Mouse (Mus musculus): ENCODE data around the gene Gpx8.
A peak's percentile ranks its signal among the peaks of the same experiment; 100 is the strongest.

Gene Gpx8

DNA sequence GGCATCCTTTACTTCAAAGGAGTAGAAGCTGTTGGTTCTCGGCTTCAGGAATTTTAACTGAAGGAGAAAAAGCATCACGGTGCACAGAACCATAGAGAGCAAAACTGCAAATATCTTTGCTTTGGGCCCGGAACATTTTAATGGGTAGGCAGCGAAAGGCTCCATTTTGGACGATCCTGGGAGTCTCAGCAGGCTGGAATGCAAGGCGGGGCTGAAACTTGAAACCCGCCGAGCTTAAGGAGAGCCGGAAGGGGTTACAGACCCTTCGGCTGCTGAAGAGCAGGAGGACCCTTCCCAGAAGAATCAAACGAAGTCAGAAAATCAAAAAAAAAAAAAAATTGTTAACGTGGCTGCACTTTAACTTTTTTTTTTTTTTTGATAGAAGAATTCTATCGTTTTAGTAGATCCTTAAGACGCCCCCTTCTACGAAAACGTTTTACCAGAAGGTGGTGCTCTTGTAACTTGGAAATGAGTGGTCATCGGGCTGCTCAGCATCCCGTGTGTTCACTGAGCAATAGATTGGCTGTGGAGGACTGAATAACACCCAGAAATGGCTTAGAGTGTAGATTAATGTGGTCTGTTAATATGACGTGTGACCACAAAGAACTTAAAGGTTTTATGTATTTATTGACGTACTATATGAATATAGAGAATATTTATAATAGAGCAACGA lies at the start of gene Gpx8:
Gpx8 (minus strand) TSS at position 200 of the 673 bp plus-strand sequence.
- peak; percentile 66 for DNase-seq (ENCODE audit: low read depth, low spot score)

DNA sequence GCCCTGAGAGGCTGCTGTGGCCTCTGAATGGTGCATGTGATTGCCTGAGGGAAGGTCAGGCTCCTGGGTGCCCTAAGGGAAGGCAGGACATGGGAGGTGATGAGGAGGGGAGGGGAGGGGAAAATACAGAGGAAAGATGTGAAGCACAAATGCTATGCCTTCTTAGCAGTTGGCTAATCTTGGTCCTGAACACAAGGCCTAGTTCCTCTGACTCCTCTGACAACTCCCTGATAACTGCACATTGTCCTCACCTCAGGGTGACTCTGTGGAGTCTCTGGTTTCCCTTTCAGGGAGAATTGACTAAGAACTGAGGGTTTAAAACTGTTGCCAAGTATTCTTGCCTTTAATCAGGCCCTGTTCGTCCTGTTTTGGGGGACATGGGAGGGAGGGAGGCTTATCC lies 48.4 kb upstream of the Gpx8 start:
- no peak for DNase-seq (ENCODE audit: low read depth, low spot score)

DNA sequence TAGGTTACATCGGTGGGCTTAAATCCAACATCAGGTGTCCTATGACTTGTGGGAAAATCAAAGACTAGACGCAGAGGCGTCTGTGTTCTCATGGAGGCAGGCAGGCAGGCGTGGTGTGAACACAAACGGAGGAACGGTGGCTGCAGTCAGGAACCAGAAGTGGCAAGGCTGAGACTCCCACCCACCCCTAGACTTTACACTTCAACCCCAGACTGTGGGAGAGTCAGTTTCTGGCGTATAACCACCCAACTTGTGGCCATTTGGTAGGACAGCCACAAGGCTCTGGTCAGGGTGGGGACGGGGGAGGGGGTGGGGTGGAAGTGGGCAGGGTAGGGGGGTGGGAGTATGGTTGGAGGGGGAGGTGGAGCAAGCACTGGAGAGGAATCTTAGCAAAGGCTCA lies 44.3 kb upstream of the Gpx8 start:
- no peak for DNase-seq (ENCODE audit: low read depth, low spot score)

DNA sequence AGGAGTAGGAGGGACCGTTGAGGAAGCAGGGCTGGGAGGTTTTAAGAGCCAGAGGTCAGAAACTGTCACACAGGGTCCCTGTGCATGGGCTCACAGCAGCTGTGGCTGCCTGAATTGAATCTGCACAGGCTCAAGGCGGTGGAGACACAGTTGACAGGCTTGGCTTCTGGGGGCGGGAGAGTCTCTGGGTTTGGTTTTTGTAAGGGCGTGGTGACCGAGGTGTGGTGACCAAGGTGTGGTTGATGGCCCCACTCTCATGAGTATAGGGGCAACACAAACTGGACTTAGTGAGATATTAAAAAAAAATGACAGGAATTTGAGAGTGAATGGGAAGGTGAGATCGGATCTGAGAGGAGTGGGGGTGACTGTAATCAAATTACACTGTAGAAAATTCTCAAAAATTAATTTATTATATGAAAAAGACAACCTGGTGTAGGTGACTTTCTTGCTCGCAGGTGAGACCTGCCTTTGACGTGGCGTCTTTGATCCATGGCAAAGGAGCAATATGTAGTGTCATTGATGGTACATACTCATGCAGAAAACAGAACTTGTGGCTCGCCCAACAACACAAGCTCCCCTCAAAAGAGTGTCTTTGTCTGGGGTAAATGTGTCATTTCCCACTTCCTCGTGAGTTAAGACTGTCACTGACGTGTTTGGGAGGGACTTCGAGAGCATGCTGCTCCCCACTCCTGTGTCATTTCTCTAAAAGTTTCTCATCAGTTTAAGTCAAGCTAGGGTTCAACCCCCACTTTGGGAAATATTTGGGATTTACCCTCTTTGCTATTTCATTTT lies 41.2 kb upstream of the Gpx8 start:
- no peak for DNase-seq (ENCODE audit: low read depth, low spot score)

DNA sequence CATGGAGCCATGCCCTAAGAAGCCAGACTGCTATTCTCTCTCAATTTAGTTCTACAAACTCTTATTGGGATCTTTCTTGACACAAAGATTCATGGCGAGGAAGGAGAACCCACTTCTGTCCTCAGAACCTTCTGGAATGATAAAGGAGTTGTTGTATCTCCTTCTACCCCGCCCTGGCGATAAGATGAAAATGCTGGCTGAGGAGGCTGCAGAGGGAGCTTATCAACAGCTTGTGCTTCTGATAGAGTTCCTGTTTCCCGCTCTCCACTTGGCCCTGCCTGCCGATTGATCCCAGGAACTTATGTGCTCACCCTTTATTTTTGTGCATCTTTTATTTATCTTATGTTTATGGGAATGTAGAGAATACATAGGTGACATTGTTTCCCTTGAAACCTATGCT lies 38.5 kb upstream of the Gpx8 start:
- DNase-seq (ENCODE audit: low read depth, low spot score), result no peak

DNA sequence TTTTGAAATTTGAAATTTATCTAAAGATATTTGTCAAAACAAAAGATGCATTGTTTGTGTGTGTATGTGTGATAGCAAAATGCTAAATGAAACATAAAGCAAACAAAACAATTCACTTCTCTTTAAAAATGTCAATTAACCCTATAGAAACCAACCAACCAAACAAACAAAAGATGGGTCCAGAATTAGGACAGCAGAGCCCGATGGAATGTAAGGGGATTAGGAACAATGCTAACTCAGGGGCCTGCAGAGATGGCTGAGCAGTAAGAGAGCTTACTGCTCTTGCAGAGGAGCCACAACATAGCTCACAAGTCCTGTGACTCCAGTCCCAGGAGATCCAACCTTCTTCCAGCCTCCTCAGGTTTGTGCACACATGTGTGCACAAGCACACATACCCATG lies 35.9 kb upstream of the Gpx8 start:
- DNase-seq (ENCODE audit: low read depth, low spot score), result no peak

DNA sequence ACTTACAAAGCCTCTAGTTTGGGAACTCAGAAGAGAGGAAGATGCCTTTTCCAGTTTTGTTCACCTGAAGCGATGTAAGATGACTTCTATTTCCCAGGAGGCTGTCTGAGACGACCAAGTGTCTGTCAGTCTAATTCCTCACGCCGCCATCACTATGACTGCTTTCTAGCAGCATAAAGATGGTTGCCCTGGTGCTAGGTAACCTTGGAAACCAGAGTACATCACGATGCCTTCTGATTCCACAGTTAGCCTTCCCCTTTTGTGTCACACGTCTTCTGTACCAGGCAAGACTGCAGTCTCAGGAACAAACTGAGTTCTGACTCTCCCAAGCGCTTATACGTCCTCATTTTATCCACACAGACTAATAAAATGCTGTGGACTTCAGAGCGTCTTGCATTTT lies 32.8 kb upstream of the Gpx8 start:
- no peak for DNase-seq (ENCODE audit: low read depth, low spot score)

DNA sequence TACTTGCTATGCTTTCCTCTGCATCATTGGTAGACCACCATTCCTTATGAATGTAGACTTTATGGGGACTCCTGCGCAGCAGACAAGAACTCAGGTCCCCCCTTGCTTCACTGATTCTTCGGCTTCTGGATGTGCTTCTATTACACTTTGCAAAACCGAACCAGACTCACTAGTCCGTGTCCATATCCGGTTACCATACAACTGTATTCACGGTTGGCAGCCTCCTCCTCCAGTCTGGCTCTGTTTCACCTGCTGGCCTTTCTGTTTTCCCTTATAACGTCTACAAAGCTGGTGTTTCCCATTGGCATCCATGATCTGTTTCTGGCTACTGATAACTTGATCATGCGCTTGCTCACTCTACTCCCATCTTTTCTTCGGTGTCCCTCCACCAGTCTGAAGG lies 18.3 kb upstream of the Gpx8 start:
- no peak for DNase-seq (ENCODE audit: low read depth, low spot score)

DNA sequence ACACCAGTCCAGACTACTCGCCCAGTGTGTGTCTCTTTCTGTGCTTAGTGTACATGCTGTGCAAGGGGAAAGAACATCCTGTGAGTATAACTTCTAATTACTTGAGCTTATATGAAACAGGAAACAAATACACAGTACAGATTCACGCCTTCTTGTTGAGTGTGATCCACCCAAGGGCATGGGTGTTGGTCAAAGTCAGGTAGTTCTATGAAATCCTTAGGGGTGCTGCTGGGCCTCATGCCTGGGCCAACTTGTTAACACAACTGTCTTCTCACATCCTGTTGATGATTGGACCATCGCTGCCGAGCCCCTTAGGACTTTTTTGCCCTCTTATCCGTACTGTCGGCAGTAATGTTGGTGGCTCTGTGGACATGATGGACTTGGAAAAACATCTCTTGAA lies 15.5 kb upstream of the Gpx8 start:
- DNase-seq (ENCODE audit: low read depth, low spot score), result no peak

DNA sequence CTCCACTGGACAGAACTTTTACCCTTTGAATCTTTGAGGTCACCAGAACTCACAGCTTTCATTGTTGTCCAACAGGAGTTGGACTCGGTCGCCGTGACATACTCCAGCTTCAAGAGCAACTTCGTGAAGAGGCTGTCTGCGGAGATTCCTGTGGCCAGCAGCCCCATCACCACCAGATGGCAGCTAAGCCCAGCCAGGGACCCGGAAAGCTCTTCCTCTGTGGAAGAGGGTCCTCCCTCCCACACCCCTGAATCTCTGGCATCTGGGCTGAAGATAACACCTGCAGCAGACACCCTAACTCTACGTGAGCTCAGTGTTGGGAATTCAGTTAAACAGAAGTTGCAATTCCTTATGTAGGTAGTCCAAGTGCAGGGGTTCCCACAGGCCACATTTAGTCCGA lies 9.6 kb upstream of the Gpx8 start:
- DNase-seq (ENCODE audit: low read depth, low spot score), result no peak

DNA sequence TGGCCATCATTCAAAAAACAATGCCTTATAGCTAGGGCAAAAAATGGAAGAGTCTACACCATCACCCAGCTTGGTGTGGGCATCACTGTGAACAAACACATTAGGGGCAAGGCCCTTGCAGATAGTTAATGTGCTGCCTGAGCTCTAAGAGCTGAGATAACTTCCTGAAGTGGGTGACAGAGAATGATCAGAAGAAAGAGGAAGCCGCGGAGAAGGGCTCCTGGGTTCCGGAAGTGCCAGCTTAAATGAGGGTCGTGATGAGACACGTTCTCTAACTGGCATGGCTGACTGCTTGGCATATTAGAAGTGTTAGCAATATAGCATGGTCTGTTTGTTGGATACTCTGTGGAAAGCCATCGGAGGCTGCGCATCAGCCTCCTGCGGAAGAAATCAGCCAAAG lies 8.0 kb upstream of the Gpx8 start:
- DNase-seq (ENCODE audit: low read depth, low spot score), result no peak

DNA sequence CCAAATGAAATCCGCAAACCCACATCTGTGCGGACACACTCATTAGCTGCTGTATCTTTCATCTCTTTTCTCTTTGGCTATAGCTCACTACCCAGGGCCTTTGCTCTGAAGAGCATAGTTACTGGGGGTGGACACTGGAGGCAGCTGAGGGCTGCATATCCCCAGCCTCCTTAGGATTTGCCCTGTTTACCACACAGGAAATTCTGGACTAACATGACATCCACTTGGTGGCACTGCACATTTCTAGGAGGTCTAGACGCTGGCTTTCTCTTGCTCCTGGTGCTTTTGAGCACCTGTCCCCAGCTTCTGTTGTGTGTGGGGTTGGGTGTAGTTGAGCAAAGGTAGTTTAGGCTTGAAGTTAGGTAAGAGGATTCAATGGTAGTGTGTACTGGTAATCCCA lies 1.4 kb upstream of the Gpx8 start:
- DNase-seq (ENCODE audit: low read depth, low spot score), result no peak

DNA sequence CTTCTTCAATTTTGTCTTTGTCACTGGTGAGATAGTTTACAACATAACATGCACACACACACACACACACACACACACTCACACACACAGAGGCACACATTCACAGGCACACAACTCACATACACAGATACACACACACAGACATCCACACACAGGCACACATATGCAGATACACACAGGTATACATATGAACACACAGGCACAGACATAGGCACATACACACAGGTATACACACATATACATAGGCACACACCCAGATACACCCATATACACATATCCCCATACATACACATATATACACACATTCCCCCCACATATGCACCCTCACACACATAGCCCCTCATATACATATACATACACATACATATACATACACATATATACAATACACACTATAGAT lies 808 bp upstream of the Gpx8 start:
- no peak for DNase-seq (ENCODE audit: low read depth, low spot score)

DNA sequence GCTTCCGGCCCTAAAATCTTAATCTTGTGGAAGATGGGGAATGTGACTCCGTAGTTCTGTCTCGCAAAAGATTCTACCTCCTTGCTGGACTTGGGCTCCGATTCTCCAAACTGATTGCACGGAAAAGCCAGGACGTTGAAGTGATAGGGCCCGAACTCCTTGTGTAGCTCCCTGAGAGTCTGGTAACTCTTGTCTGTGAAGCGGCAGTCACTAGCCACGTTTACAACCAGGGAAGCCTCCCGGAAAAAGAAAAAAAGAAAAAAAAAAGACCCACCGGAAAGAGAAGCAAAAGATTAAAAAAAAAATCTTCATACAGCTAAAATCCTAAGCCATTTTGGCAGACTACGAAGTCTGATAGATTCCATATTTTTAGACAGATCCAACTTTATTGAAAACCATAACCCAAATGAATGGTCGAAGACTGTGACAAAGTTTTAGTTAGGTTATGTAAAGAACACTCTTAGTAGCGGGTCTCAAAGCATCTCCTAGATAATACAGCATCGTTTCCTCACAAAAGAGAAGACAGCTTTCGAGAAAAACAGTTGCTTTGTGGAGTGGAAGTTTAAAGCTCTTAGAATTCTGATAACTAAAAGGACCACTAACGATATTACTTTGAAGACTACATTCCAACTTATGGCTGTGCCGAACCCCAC lies 626 bp downstream of the Gpx8 start:
- no peak for DNase-seq (ENCODE audit: low read depth, low spot score)

DNA sequence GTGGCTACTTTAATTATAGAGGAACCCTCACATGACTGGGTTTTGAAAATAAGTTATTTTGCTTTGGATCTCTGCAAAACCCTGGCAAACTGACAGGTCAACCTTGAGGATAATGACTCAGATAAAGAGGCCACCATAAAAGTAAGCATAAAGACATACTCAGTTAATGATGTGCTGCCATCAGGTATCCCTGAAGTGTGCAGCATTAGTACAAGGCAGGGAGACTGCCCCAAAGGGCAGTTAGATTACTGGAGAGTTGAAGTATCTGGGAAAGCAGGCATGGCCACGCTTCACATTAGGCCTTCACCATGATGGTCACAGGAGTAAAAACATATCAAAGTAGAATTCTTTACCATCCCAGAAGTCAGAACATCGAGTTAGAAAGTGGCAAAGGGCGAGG lies 1.3 kb downstream of the Gpx8 start:
- no peak for DNase-seq (ENCODE audit: low read depth, low spot score)

DNA sequence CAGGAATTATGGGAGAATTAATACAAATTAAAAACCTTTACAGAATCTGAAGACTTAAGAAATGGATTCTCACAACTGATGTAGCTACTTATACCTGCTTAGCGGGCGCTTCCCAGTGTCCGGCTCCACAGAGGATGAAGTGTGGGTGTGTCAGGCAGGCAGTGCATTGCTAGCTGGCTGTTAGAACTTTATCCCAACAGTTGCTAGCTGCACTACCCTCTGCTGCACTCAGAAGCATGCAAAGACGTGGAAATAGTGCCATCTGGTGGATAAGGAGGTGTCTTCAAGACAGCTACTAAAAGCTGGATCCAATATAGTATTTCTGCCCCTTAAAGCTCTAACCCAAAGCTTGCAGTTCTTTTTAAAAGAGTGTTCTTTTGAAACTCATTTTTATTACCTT lies 10.4 kb downstream of the Gpx8 start:
- DNase-seq (ENCODE audit: low read depth, low spot score), result peak; percentile 88

DNA sequence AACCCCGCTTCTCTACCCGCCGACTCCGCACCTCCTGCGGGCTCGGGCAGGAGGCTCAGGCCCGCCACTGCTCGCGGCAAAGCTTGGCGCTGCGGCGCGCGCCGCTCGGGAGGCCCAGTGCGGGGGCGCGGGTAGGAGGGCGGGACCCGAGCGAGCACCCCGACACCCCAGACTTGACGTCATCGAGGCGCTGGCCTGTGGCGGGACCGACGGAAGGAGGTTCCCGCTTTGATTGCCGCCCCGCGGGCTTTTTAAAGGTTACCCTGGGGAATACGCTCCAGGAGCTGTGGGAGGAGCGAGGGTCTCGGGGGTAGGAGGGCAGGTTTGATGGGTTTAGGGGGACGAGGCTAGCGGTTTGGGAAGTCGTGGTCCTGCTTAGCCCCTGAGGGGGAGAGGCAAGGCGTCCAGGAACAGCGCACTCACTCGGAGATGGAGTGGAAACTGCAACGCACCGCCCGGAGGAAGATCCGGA lies 11.2 kb downstream of the Gpx8 start, which contains the start of gene Cdc20b:
Cdc20b (plus strand) TSS at position 162 of the 472 bp plus-strand sequence.
- DNase-seq (ENCODE audit: low read depth, low spot score), result no peak

DNA sequence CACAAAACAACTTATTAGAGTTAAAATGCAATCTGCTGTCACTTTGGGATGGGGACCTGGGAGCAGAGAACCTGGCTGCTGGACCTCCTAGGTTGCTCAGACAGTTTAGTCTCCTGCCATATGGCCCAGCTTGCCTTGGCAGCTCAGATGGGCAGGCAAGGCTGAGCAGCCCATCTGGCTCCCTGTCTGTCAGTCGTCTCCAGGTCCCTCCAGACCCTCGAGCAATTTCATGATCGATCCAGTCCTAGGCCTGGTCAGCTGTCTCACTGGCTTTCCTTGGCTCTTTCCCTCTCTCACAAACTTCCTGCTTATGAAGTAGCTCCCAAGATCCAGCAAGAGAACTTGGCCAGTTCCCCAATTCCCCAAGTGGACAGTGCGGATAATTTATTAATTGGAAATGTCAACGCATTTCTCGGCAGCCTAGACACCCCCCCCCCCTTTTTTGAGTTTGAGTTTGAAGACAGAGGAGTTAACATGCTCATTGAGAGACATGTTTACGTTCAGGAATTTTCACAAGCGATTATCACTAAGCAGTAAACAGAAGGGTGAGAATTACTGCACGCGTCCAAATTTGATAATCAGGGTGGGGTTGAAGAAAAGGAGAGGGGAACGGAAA lies 11.8 kb downstream of the Gpx8 start:
- no peak for DNase-seq (ENCODE audit: low read depth, low spot score)

DNA sequence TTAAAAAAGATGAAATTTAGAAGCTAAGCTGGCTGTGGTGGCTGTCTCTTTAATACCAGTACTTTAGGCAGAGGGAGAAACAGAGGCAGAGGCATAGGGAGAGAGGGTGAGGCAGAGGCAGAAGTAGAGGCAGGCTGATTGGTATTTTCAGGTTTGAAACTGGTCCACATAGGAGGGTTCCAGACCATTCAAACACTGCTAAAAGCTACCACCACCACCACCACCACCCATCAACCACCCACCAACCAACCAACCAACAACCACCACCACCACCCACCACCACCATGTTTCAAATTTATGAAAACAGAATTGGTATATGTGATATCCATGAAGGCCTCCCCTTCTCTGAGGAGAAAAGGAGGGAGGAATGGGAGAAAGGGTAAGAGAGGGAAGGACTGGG lies 13.4 kb downstream of the Gpx8 start:
- no peak for DNase-seq (ENCODE audit: low read depth, low spot score)

DNA sequence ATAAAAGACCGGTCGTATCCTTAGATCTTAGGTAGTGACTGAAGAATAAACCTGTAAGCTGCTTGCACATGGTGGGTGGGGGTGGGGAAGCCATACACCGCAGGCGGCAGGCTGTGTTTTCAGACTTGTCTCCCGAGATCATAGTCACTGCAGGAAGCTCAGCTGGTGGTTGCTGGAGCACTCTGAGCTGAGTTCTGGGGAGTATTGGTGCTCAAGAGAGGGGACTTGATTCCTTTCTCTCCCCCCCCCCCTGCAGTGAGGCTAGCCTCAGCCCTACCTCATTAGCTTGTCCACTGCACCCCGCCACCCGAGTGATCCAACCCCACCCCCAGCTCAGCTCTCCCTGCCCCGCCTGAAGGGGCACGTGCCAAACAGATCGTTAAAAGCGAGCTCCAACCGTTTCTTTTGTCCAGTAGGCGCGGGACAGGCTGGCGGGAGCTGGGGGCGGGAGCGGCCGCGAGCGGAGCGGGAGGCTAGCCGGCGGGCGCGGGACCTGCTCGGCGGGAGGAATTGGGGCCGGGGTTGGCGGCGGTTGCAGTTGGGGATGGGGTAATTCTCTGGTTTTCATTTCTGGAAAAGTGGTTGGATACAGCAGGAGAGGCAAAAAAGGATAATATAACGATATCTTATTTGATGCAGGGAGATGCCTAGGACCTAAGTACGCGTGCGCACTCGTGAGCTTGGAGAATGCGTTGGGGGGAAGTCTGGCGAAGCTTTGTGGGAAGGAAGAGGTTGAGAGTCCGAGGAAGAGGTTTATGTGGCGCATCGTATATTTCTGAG lies 14.2 kb downstream of the Gpx8 start:
- no peak for DNase-seq (ENCODE audit: low read depth, low spot score)

DNA sequence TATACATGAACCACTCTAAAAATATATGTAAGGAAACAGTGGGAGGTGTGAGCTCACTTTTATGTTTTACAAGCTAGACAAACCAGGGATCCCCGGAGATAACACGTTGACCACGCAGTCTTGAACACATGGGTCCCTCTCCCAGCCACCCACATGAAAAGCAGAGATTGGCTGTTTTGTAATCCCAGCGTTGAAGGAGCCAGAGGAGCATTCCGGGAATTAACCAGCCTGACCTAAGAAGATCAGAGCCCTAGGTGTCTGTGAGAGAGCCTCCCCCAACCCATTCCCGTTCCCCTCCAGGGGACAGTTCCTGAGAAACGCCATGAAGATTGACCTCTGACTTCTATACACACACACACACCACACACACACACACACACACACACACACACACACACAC lies 14.9 kb downstream of the Gpx8 start:
- DNase-seq (ENCODE audit: low read depth, low spot score), result no peak

Data from embryo, embryonic 11.5 days (tissue).